Mouse (Mus musculus): ENCODE data around the gene Fam131b.

DNA sequence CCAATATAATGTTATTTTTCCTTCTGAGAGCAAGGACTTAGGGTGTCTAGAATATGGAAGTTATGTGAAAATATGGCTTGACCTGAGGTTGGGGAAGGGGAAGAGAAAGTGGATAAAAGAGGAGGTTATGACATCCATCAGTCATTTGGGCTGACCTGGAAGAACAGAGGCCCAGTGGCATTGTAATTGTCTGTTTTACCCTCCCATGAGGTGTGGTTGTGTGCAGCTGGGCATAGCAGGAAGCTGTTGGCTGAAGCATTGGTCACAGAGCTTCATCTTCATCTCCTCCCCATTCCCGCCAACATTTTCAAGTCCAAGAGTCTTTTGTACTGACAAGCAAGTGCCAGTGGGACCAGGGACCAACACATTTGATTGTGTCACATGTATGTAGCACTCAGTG is 19.8 kb upstream of the Fam131b start:
- TF ChIP-seq CTCF (conservative IDR thresholded peaks at IDR 0.05; ENCODE audit: insufficient read depth, insufficient read length, low read depth, low read length) (no peak), POLR2A (IDR thresholded peaks at IDR 0.05; ENCODE audit: low read depth, low read length) (no peak)

All from kidney, adult 2 months (tissue).